Mouse (Mus musculus) adrenal gland, postnatal 25 days (tissue): ENCODE measurements around the gene Cxcl13. TPM values are rescaled to one million over a fixed set of nuclear protein-coding genes. Genes with fewer than 3 reads are reported as not detected.

Experiments used
- DNase-seq: peaks from one replicate; pipeline ENCODE4 v3.0.0; 2021; ENCODE audit warnings: mixed read lengths
- total RNA-seq: library from RNA; stranded (reverse); gene quantifications from 2 replicates; pipeline ENCODE4 v1.2.3, GENCODE M21; 2021

Gene Cxcl13
- total RNA-seq, 1 experiment from 2014 or later, result not detected

DNA sequence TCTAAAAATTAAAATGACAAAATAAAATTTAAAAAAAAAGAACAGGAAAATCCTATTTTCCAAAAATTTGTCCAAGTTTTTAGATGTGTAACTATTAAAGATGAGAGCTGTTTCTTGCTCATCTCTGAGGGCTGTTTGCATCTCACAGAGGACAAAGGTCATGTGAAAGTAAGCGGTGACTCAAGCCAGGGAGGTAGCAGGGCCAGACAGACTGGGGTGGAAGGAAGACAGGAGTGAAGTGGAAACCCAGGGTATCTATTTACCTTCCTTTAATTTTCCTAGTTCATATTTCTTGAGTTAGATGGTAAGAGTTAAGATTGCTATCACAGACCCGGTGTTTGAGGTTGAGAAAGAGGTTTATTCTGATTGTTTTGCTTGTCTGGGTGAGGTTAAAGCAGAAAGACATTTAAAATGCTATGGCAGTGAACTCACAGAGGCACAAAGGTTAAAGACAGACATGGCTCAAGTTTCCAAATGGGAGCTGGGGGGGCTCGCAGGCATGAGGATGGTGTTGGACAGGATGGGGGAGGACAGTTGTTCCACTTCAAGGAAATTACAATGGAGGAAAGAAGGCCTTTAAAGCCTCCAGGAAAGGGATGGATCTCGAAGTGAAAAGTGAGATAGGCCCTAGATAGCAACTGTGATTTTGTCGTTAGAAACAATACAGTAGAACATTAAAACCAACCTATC is 27.2 kb downstream of the Cxcl13 start:
- DNase-seq, result no peak

DNA sequence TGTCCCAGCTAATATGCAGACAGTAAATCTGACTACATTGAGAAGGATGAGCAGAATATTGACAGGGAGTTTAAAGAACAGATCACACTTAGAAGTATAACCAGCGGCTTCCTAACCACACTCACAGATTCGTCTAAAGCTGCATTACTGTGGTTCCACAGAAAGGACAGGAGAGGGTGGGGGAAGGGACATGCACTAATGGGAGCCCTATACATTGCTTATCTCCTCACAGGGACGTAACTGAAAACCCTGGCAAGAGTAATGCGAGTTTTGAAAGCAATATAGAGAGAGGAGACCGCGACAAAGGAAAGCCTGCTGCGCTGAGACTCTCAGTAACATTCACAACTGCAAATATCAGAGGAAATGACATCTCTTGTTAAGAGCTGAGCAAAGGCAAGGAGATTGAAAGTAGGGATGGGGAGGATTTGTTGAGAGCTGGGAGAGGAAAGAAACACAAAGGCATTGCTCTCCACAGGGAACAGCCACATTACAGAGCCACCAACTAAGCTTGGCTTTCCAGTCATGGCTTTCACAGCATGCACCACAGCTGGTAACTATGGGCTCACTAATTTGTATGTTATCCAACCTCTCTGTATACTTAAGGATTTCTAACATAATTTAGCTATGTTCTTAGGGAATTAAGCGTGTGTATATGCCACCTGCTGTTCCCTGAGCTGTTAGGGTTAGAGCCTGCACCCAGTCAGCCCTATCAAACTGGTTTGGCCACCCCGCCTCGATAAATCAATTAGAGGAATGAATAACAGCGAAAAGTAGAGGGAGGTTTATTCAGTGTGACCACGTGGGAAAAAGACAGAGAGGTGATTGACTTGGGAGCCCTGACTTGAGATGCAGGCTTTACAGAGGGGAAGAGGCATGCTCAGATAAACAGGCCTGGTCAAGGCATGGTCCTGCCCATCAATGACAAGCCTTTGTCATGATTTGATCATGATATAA is 34.9 kb downstream of the Cxcl13 start:
- DNase-seq, result no peak

DNA sequence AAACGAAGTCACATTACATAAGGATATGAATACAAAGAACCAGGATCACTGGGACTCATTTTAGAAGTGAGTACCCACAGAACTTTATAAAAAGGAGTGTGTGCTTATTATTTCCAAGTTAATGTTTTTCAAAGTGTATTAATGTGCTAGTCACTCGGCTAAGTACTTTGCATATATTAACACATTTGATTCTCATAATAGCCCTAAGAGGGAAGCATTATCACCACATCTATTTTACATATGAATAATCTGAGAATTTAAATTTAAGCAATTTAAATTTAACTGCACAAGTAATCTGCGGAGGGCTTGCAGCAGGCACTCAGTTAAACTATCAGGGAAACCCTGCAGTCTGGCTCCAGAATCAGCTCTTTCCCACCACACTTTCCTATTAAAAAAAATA is 40.5 kb downstream of the Cxcl13 start:
- no peak for DNase-seq

DNA sequence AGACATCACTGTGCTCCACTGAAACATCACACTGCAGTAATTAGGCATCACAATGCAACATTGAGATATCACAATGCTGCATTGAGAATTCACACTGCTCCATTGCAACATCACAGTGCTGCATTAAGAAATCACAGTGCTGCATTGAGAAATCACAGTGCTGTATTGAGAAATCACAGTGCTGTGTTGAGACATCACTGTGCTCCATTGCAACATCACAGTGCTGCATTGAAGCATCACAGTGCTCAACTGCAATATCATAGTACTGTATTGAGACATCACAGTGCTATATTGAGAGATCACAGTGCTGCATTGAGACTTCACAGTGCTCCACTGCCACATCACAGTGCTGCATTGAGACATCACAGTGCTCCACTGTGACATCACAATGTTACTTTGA is 46.6 kb downstream of the Cxcl13 start:
- no peak for DNase-seq

DNA sequence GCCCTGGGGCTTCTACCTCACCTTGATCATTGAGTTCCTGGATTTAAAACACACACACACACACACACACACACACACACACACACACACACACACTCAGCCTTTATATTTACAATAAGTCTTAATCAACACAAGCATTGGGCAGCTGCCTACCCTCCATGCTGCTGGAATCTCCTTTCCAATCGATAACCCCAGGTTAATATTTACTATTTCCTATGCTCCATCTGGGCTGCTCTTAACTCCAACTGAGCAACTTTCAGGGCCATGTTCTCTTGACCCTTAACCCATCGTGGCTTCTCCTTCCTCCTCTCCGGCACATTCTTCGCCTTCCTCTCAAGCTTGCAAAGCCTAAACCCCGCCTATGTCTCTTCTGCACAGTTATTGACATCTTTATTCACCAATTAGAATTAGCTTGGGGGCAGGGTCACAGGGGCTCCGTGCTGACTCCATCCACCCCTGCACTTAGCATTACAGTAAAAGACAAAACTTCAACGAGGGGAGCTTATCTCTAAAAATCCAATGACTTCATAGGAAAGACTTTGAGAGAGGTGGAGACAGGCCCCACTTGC is 51.6 kb downstream of the Cxcl13 start:
- DNase-seq, result no peak

DNA sequence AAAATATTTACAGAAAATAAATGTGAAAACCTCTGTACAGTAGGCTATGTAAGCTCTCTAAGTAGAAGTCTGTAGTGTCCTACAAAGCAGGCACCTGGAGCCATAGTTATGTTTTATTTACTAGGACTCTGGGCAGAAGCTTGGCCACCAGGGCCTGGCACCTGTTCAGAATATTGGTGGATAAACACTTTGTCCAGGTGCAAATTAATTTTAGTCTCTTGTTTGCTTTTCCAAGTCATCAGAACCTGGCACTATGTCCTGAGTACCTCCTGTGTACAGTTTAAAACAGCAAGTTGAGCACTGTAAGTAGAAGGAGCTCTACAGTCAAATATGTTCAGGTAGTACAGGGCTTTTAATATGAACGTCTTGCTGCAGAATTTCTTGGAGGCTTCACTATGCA is 52.3 kb downstream of the Cxcl13 start:
- no peak for DNase-seq

Other genes starting within 250 kb of the Cxcl13 start
- not detected in 2 replicates for gene Gm7978, start 220.8 kb upstream of the Cxcl13 start, total RNA-seq
- gene Gm7982, start 214.9 kb upstream of the Cxcl13 start, total RNA-seq, result not detected in 2 replicates
- not detected in 2 replicates for gene E330014E10Rik, start 181.0 kb upstream of the Cxcl13 start, total RNA-seq
- gene Cnot6l, start 207.2 kb downstream of the Cxcl13 start, total RNA-seq, result 59.3 and 102 TPM in 2 replicates